Mouse (Mus musculus) cerebellum, postnatal 4 days (tissue): ENCODE data around the gene Ak7.

Source experiments
- DNase-seq, 2 experiments: peaks; one replicate each; pipeline ENCODE4 v3.0.0; 2022; ENCODE audit warnings: low spot score in 2 of 2, mixed read lengths in 1 of 2

The Ak7 gene

DNA sequence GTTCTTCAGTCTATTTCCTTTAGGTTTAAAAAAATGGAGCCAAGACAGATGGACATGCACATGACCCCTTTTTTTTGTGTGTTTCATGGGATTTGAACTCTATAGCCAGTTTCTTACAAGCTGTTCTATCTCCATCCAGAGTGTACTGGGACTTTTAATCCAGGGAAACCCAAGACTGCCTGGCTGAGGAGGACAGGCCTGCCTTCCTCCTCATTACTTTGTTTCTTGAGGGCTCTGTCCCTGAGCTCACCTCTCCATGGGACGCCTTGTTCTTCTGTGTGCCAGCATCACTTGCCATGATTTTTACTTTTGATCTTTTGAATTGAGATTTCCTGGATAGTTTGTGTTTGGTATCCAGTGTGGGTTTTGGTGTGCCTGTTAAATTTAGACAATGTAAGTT is 80.3 kb downstream of the Ak7 start:
- DNase-seq: no peak

DNA sequence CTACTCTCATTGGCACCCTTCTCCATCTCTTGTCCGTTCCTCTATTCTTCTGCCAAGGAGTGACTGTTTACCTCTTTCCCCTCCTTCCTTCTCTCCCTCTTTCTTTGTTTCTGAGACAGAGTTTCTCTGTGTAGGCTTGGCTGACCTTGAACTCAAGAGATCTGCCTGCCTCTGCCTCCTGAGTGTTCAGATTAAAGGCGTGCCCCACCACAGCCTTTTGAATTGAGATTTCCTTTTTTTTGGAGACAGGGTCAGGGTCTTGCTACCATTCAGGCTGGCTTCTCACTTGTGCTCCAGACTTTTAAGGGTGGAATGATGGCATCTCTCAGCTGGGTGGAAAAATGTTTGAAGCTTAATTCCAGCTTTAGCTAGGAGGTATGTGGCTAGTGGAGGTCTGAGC is 81.8 kb downstream of the Ak7 start:
- no peak for DNase-seq

DNA sequence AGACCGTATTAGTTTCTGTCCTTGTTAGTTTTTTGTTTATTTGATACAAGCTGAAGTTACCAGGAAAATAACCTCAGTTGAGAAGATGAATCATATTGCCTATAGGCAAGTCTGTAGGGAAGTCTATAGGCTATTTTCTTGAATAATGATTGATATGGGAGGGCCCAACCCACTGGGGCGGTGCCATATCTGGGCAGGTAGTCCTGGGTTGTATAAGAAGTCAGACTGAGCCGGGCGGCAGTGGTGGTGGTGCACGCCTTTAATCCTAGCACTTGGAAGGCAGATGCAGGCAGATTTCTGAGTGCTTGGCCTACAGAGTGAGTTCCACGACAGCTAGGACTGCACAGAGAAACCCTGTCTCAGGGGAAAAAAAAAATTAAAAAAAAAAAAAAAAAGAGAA is 84.1 kb downstream of the Ak7 start:
- DNase-seq: no peak

GRCm38 (mm10) chr12:105794896-105795295 is 89.1 kb downstream of the Ak7 start:
- DNase-seq: no peak

DNA sequence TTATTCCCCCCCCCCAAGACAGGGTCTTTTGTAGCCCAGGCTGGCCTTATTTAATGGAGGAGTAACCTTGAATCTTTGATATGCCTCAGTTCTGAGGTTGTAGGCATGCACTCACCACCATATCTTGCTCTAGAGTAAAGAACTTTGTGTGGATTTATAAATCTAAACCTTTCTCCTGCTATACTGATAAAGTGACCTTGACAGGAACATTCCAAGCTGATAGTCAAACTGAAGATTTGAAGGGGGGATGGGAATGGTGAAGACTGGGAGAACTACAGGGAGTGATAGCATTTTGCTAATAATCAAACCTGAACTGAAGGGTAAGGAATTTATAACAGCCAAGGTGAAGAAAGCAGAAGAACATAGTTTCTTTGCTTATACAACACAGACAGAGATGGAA is 92.2 kb downstream of the Ak7 start:
- DNase-seq: no peak

GRCm38 (mm10) chr12:105805790-105806189 is 100.0 kb downstream of the Ak7 start:
- no peak for DNase-seq

- DNase-seq: no peak
Observed at GRCm38 (mm10) chr12:105806205-105806604, 100.4 kb downstream of the Ak7 start.

GRCm38 (mm10) chr12:105807416-105807815 is 101.6 kb downstream of the Ak7 start:
- no peak for DNase-seq

DNA sequence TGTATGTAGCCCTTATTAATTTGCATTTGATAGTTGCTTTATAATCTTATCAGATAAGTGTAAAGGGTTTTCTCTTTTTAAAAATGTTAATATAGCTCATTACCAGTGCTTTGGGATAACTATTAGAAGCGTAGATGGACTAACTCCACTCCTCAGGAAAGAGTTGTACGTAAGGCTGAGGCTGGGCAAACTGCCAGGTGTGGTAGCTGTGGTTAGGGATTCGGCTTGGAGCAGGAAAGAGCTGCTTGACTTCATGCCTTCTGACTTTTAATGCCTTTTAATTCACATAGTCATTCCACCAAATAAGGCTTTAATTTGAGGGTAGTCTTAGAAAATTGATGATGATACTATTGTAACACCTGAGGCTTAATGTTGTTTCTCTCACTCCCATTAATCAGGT is 103.2 kb downstream of the Ak7 start:
- DNase-seq: no peak

- DNase-seq: no peak
Observed at GRCm38 (mm10) chr12:105810608-105811007, 104.8 kb downstream of the Ak7 start.

GRCm38 (mm10) chr12:105813957-105814356 is 108.2 kb downstream of the Ak7 start:
- no peak for DNase-seq

GRCm38 (mm10) chr12:105823472-105823871 is 117.7 kb downstream of the Ak7 start:
- DNase-seq: no peak

DNA sequence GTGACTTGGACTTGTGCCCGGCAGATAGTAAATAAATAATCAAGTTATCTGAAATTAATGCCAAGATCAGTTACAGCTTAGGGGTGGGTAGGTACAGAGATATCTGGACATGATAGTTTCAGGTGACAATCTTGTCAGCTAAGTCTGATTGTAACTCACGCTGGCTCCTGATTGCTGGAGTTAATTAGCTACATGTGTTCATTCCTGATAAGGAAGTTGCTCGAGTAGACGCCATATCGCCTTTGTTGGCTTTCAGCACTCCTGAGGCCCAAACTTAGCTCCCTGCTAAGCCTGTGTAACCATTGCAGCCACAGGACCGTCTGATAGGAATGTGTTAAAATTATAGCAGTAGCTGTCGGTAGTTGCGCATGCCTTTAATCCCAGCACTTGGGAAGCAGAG is 119.0 kb downstream of the Ak7 start:
- no peak for DNase-seq

DNA sequence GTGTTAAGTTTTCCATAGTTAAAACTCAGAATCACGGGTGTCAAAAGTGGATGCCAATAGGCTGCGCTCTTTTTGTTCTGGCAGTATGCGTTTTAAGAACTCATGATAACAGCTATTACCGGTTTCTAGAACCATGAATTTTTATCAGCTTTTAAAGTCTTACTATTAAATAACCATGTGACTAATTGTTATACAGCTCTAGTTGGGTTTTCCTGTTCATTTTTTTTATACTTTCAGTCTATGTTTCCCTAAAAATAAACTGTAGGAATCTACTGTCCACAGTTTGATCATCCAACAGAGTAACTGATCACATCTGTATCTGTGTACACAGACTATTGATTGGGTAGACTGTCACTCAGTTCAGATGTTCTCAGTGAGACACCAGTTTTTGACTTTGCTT is 119.5 kb downstream of the Ak7 start:
- no peak for DNase-seq
